In genomic region chr6:118324559-118324958, GRCm38 (mm10) we compare ENCODE assay signal across 17 mouse cellular contexts.
DNase-seq lines count a peak whose midpoint lies in the region.
"Had no signal": no experiment of that assay in that cellular context is flagged by ENCODE, and none has a peak within 500 bp of the region (broad histone marks: within the 10 kb centered on the region; RNA-seq: fewer than 3 reads in every experiment).

No protein-coding gene starts in this region.

- peak; percentile 45 for DNase-seq in adrenal gland, postnatal 14 days
- no peak for DNase-seq in adrenal gland, postnatal 36 days
- DNase-seq in adipocyte (ENCODE audit: low spot score) = peak; percentile 71
- DNase-seq in gastrocnemius, postnatal 25 days = peak; percentile 79
- peak; percentile 64 to 67 for DNase-seq in heart, postnatal 14 days
- no peak for DNase-seq in cerebellum, postnatal 14 days
- no peak for DNase-seq in cerebellum, adult 11-12 months
- no peak for DNase-seq in layer of hippocampus, postnatal 10 days (ENCODE audit: low spot score in 2 of 2)
- DNase-seq: cerebellum, adult 9-10 months; kidney, adult 9 months; kidney, postnatal 25 days; layer of hippocampus, postnatal 36 days; lung, adult 18-20 months; lung, postnatal 10 days; right cerebral cortex, adult 18-20 months; thymus, adult 18-20 months; thymus, postnatal 4 days had no signal

- intact Hi-C loops in heart, postnatal 14 days (cut with DNase I) = no loop called here

Comparison
In these comparisons a context has a peak if more than half of its experiments do, and no peak if none do; other contexts are left out.
1. DNase-seq: peak in adrenal gland, postnatal 14 days (single experiment), adipocyte (single experiment), gastrocnemius, postnatal 25 days (single experiment) and heart, postnatal 14 days (2 of 2); none in adrenal gland, postnatal 36 days (0 of 2), cerebellum, postnatal 14 days (0 of 2), cerebellum, adult 11-12 months (single experiment) and layer of hippocampus, postnatal 10 days (0 of 2).